Mouse (Mus musculus): ENCODE results near the gene Htra1.

GRCm38 (mm10) chr7:130968537-130968936 is 32.6 kb downstream of the Htra1 start:
- no peak for TF ChIP-seq CTCF (IDR thresholded peaks at IDR 0.05; ENCODE audit: extremely low read depth, insufficient read depth, low read length)
- no peak for TF ChIP-seq POLR2A (IDR thresholded peaks at IDR 0.05; ENCODE audit: extremely low read depth, insufficient read depth, low read length)
